Mouse (Mus musculus) MEL (cell line): ENCODE data around the gene Rp2. TPM values are rescaled to one million over a fixed set of nuclear protein-coding genes. Genes with fewer than 3 reads are reported as not detected.

Experiments
- DNase-seq: peaks from one replicate; pipeline ENCODE4 v3.0.0; 2011; ENCODE audit warnings: low read depth, low spot score
- H3K27ac ChIP-seq: 2 replicates; pipeline ENCODE4 v1.5.1; 2012; ENCODE audit warnings: low read depth, mild to moderate bottlenecking, control low read depth, low read length, moderate library complexity; ENCODE audit not compliant: control insufficient read depth
- H3K27me3 ChIP-seq, 2 experiments: fragments of 150-350 bp in 1 of 2; sonication (generic) in 1 of 2; 2 replicates each; pipeline ENCODE4 v1.6.1; 2012; ENCODE audit warnings: low read length in 2 of 2, mild to moderate bottlenecking in 2 of 2, improper control_type of control experiment in 1 of 2, moderate library complexity in 1 of 2; ENCODE audit not compliant: insufficient read depth in 2 of 2, control insufficient read depth in 1 of 2
- H3K36me3 ChIP-seq, 2 experiments: 2 replicates each; pipeline ENCODE4 v1.6.1; 2012 to 2014; ENCODE audit warnings: low read length in 2 of 2, improper control_type of control experiment in 1 of 2, inconsistent platforms in 1 of 2, mild to moderate bottlenecking in 1 of 2; ENCODE audit not compliant: insufficient read depth in 2 of 2, control insufficient read depth in 1 of 2
- H3K4me1 ChIP-seq, 2 experiments: fragments of 150-350 bp in 1 of 2; sonication (generic) in 1 of 2; 2 replicates each; pipeline ENCODE4 v1.6.1; 2012; ENCODE audit warnings: low read length in 2 of 2, improper control_type of control experiment in 1 of 2, mild to moderate bottlenecking in 1 of 2; ENCODE audit not compliant: insufficient read depth in 2 of 2, control insufficient read depth in 1 of 2
- H3K4me3 ChIP-seq, 2 experiments: fragments of 150-350 bp in 1 of 2; sonication (generic) in 1 of 2; 2 replicates each; pipeline ENCODE4 v1.5.1; 2012; ENCODE audit warnings: low read depth in 2 of 2, low read length in 2 of 2, mild to moderate bottlenecking in 2 of 2, moderate library complexity in 2 of 2, control low read depth in 1 of 2, improper control_type of control experiment in 1 of 2; ENCODE audit not compliant: control insufficient read depth in 1 of 2, insufficient read depth in 1 of 2
- H3K79me2 ChIP-seq: 2 replicates; pipeline ENCODE4 v1.6.1; 2012; ENCODE audit warnings: mild to moderate bottlenecking, low read length, moderate library complexity; ENCODE audit not compliant: control insufficient read depth, poor library complexity, insufficient read depth
- H3K9ac ChIP-seq: 2 replicates; pipeline ENCODE4 v1.6.1; 2012; ENCODE audit warnings: low read depth, mild to moderate bottlenecking, control low read depth, low read length, moderate library complexity; ENCODE audit not compliant: control insufficient read depth, poor library complexity, severe bottlenecking
- H3K9me3 ChIP-seq: fragments of 150-350 bp; sonication (generic); replicated peaks from 2 replicates; pipeline ENCODE4 v1.6.1; 2012; ENCODE audit warnings: mild to moderate bottlenecking, low read length, improper control_type of control experiment, moderate library complexity; ENCODE audit not compliant: insufficient read depth
- CHD1 ChIP-seq: IDR thresholded peaks from 2 replicates; pipeline ENCODE4 v1.6.1; 2012; ENCODE audit warnings: low read depth, mild to moderate bottlenecking, inconsistent platforms, low read length, improper control_type of control experiment
- CHD2 ChIP-seq: IDR thresholded peaks from 2 replicates; pipeline ENCODE4 v1.6.1; 2011; ENCODE audit warnings: low read length, improper control_type of control experiment
- CTCF ChIP-seq, 3 experiments: IDR thresholded peaks in 2 of 3; conservative IDR thresholded peaks in 1 of 3; 2 replicates each; pipeline ENCODE4 v1.5.1; 2011 to 2012; ENCODE audit warnings: low read length in 3 of 3, low read depth in 2 of 3, mild to moderate bottlenecking in 2 of 3, improper control_type of control experiment in 1 of 3, inconsistent platforms in 1 of 3, mixed read lengths in 1 of 3, moderate library complexity in 1 of 3; ENCODE audit not compliant: control insufficient read depth in 1 of 3, insufficient read depth in 1 of 3, poor library complexity in 1 of 3, severe bottlenecking in 1 of 3
- EP300 ChIP-seq, 2 experiments: IDR thresholded peaks; 2 replicates each; pipeline ENCODE4 v1.6.1; 2011; ENCODE audit warnings: improper control_type of control experiment in 2 of 2, low read length in 2 of 2, low read depth in 1 of 2, mild to moderate bottlenecking in 1 of 2
- GATA1 ChIP-seq: IDR thresholded peaks from 2 replicates; pipeline ENCODE4 v1.6.1; 2011; ENCODE audit warnings: low read depth, low read length, improper control_type of control experiment
- MAX ChIP-seq: IDR thresholded peaks from 2 replicates; pipeline ENCODE4 v1.6.1; 2011; ENCODE audit warnings: low read length, improper control_type of control experiment
- MEF2A ChIP-seq: IDR thresholded peaks from 2 replicates; pipeline ENCODE4 v1.6.1; 2014; ENCODE audit warnings: low read depth, mild to moderate bottlenecking, inconsistent platforms, low read length, improper control_type of control experiment; ENCODE audit not compliant: poor library complexity, insufficient replicate concordance, severe bottlenecking; ENCODE audit errors: extremely low read depth
- MXI1 ChIP-seq: IDR thresholded peaks from 2 replicates; pipeline ENCODE4 v1.6.1; 2011; ENCODE audit warnings: mild to moderate bottlenecking, low read depth, low read length, improper control_type of control experiment
- MYC ChIP-seq: IDR thresholded peaks from 2 replicates; pipeline ENCODE4 v1.6.1; 2011; ENCODE audit warnings: low read depth, mild to moderate bottlenecking, low read length, improper control_type of control experiment, moderate library complexity
- POLR2AphosphoS2 ChIP-seq: IDR thresholded peaks from 2 replicates; pipeline ENCODE4 v1.6.1; 2011; ENCODE audit warnings: low read length, improper control_type of control experiment
- RAD21 ChIP-seq: IDR thresholded peaks from 2 replicates; pipeline ENCODE4 v1.6.1; 2011; ENCODE audit warnings: mild to moderate bottlenecking, low read depth, low read length, improper control_type of control experiment
- RCOR1 ChIP-seq: IDR thresholded peaks from 2 replicates; pipeline ENCODE4 v1.6.1; 2012; ENCODE audit warnings: low read depth, mild to moderate bottlenecking, inconsistent platforms, low read length, improper control_type of control experiment
- SMC3 ChIP-seq: IDR thresholded peaks from 2 replicates; pipeline ENCODE4 v1.6.1; 2011; ENCODE audit warnings: low read depth, low read length, improper control_type of control experiment
- TAL1 ChIP-seq: IDR thresholded peaks from 2 replicates; pipeline ENCODE4 v1.6.1; 2012; ENCODE audit warnings: mild to moderate bottlenecking, inconsistent platforms, low read length, moderate library complexity, mixed read lengths
- USF1 ChIP-seq: IDR thresholded peaks from 2 replicates; pipeline ENCODE4 v1.6.1; 2014; ENCODE audit warnings: low read depth, mild to moderate bottlenecking, inconsistent platforms, low read length, improper control_type of control experiment, moderate library complexity
- USF2 ChIP-seq, 2 experiments: IDR thresholded peaks; 2 replicates each; pipeline ENCODE4 v1.6.1; 2011 to 2012; ENCODE audit warnings: improper control_type of control experiment in 2 of 2, low read length in 2 of 2, borderline replicate concordance in 1 of 2, inconsistent platforms in 1 of 2, low read depth in 1 of 2, mild to moderate bottlenecking in 1 of 2; ENCODE audit not compliant: insufficient read depth in 1 of 2
- ZC3H11A ChIP-seq: IDR thresholded peaks from 2 replicates; pipeline ENCODE4 v1.6.1; 2012; ENCODE audit warnings: low read depth, mild to moderate bottlenecking, inconsistent platforms, low read length, improper control_type of control experiment
- ZNF384 ChIP-seq: IDR thresholded peaks from 2 replicates; pipeline ENCODE4 v1.6.1; 2012; ENCODE audit warnings: low read depth, mild to moderate bottlenecking, inconsistent platforms, low read length, improper control_type of control experiment
- polyA plus RNA-seq, 2 experiments: library from polyadenylated mRNA; stranded (reverse) in 1 of 2; unstranded in 1 of 2; fragments of >175 nt in 1 of 2; fragments of >200 nt in 1 of 2; gene quantifications; 2 replicates each; pipeline versions ENCODE4 v1.2.1 to v1.2.4; 2012; ENCODE audit warnings: low replicate concordance in 2 of 2, low read depth in 1 of 2; ENCODE audit not compliant: insufficient read length in 2 of 2, insufficient read depth in 1 of 2, missing spikeins in 1 of 2
- total RNA-seq: library from RNA; depleted of rRNA; stranded (reverse); fragments of 300-350 nt; gene quantifications from 2 replicates; pipeline ENCODE4 v1.2.3, GENCODE M21; 2012

Rp2 gene
- total and polyA plus RNA-seq, 3 experiments, result 10.0 to 16.8 TPM; not detected in 1

DNA sequence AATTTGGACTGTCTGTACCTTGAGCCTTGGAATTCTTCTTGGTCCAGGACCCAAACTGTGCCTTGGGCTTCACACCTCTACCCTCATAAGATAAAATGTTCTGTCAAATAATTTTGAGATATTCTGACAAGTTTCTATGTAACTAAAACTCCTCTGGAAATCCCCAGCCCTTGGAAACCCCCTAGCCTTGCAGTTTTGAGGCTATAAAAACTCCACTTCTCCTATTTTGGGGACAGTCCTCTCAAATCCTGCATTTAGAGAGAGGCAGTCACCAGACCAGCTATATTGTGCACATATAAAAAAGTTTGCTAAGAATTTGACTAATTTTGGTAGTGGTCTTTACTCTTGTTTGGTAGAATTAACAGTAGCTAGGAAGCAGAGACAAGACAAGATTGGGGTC, 19.3 kb upstream of the Rp2 start:
- Histone ChIP-seq H3K36me3 (peaks cover 0 to 3% of the 10 kb centered on the region in 2 experiments; a peak in 1 of 4 replicates), H3K27me3 (no peaks in the 10 kb centered on the region), H3K79me2 (no peaks in the 10 kb centered on the region), H3K4me3 (no peak overlapping the region), H3K9ac (no peak overlapping the region), H3K4me1 (0 out of 4 replicates have a peak, but pooled peaks cover 0 to 2% of the 10 kb centered on the region in 2 experiments), H3K9me3 (no peaks in the 10 kb centered on the region), H3K27ac (no peak overlapping the region)
- DNase-seq, result no peak
- no peak for TF ChIP-seq POLR2AphosphoS2
- no peak for TF ChIP-seq CHD2
- no peak for TF ChIP-seq CHD1
- no peak for TF ChIP-seq ZNF384
- TF ChIP-seq MEF2A, result no peak
- no peak for TF ChIP-seq TAL1

DNA sequence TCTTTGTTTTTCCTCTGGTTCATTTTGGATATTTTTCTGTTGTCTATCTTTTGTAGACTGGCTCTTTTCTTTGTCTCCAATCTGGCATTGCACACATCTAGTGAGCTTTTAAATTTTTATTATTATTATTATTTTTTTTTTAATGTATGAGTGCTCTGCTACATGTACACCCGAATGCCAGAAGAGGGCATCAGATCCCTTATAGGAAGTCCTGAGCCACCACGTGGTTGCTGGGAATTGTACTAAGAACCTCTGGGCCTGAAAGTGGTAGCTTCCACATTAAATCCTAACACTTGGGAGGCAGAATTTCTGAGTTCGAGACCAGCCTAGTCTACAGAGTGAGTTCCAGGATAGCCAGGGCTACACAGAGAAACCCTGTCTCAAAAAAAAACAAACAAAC, 17.9 kb upstream of the Rp2 start:
- TF ChIP-seq MXI1 (peak; percentile 31; the same call in 1 of the 2 replicates), USF2 (IDR thresholded peaks at IDR 0.05; ENCODE audit: borderline replicate concordance in 1 of 2, insufficient read depth in 1 of 2, low read depth in 1 of 2, low read length in 2 of 2) (0 out of 4 replicates have a peak, but pooled peaks of 1 of the 2 experiments have one; percentile 19), GATA1 (no peak), SMC3 (peak; percentile 64), RAD21 (peak; percentile 55), MAX (peak; percentile 62), USF1 (peak; percentile 80), CTCF (IDR thresholded peaks at IDR 0.05 in 2 of 3, conservative IDR thresholded peaks at IDR 0.05 in 1 of 3; ENCODE audit: control insufficient read depth in 1 of 3, insufficient read depth in 1 of 3, low read depth in 2 of 3, low read length in 3 of 3, poor library complexity in 1 of 3, severe bottlenecking in 1 of 3) (peak in 2 of 3 experiments; percentile 36 to 52; a peak in 5 of 6 replicates), MYC (peak; percentile 94), ZNF384 (peak; percentile 61; the same call in 1 of the 2 replicates), RCOR1 (no peak), EP300 (IDR thresholded peaks at IDR 0.05; ENCODE audit: low read depth in 1 of 2, low read length in 2 of 2) (no peak), ZC3H11A (peak; percentile 56)
- DNase-seq, result peak; percentile 69
- H3K27me3 ChIP-seq, result no peaks in the 10 kb centered on the region
- H3K9ac ChIP-seq, result no peak overlapping the region
- H3K36me3 ChIP-seq, result peaks cover 0 to 3% of the 10 kb centered on the region in 2 experiments; a peak in 1 of 4 replicates
- 0 out of 4 replicates have a peak, but pooled peaks cover 0 to 2% of the 10 kb centered on the region in 2 experiments for H3K4me1 ChIP-seq
- H3K27ac ChIP-seq, result no peak overlapping the region
- H3K4me3 ChIP-seq, result no peak overlapping the region
- H3K9me3 ChIP-seq, result no peaks in the 10 kb centered on the region
- no peaks in the 10 kb centered on the region for H3K79me2 ChIP-seq
